Mouse (Mus musculus) midbrain, embryonic 13.5 days (tissue): ENCODE measurements around the gene Olfr1445. TPM values are rescaled to one million over a fixed set of nuclear protein-coding genes. Genes with fewer than 3 reads are reported as not detected.

Experiments used
- ATAC-seq: fragments of 200-750 bp; cut with Nextera tagmentation; 2 replicates; pipeline ENCODE4 v1.8.0; 2017; ENCODE audit warnings: mild to moderate bottlenecking, moderate TSS enrichment, moderate library complexity
- H3K27ac ChIP-seq: fragments of 300-500 bp; sonication (generic); 2 replicates; pipeline ENCODE4 v1.5.1; 2015; ENCODE audit warnings: inconsistent platforms, mild to moderate bottlenecking, moderate library complexity
- H3K27me3 ChIP-seq: fragments of 300-500 bp; sonication (generic); 2 replicates; pipeline ENCODE4 v1.6.1; 2015; ENCODE audit warnings: mild to moderate bottlenecking, inconsistent platforms
- H3K36me3 ChIP-seq: fragments of 300-500 bp; sonication (generic); 2 replicates; pipeline ENCODE4 v1.6.1; 2015; ENCODE audit warnings: mild to moderate bottlenecking, inconsistent platforms
- H3K4me1 ChIP-seq: fragments of 300-500 bp; sonication (generic); replicated peaks from 2 replicates; pipeline ENCODE4 v1.6.1; 2015; ENCODE audit warnings: inconsistent platforms
- H3K4me2 ChIP-seq: fragments of 300-500 bp; sonication (generic); replicated peaks from 2 replicates; pipeline ENCODE4 v1.6.1; 2015; ENCODE audit warnings: moderate library complexity, mild to moderate bottlenecking, inconsistent platforms
- H3K4me3 ChIP-seq: fragments of 300-500 bp; sonication (generic); replicated peaks from 2 replicates; pipeline ENCODE4 v1.5.1; 2015; ENCODE audit warnings: mild to moderate bottlenecking, inconsistent platforms
- H3K9ac ChIP-seq: fragments of 300-500 bp; sonication (generic); replicated peaks from 2 replicates; pipeline ENCODE4 v1.6.1; 2015; ENCODE audit warnings: mild to moderate bottlenecking, inconsistent platforms
- H3K9me3 ChIP-seq: fragments of 300-500 bp; sonication (generic); 2 replicates; pipeline ENCODE4 v1.6.1; 2016; ENCODE audit warnings: mild to moderate bottlenecking, inconsistent platforms
- WGBS: fragments of 180-500 bp; shearing (Covaris S2); methylation state at CpG from one replicate; pipeline ENCODE4 v1.1.7; 2015; 5-methylcytosine and 5-hydroxymethylcytosine counted together
- polyA plus RNA-seq: library from polyadenylated mRNA; unstranded; fragments of >200 nt; fragmentation: Nextera tagmentation; extraction: Ambion mirVana; gene quantifications from 2 replicates; pipeline ENCODE4 v1.2.1, GENCODE M21; 2015

Olfr1445 gene
- not detected in 2 replicates for polyA plus RNA-seq

GRCm38 (mm10) chr19:12883555-12883954 lies at the start of gene Olfr1445:
Gene Olfr1445, plus strand, starts transcription at chr19:12883855.
- Histone ChIP-seq H3K9ac (no peak within 1 kb of the TSS), H3K9me3 (no peaks in the 10 kb centered on the region), H3K4me2 (no peak within 1 kb of the TSS), H3K27ac (no peak within 1 kb of the TSS), H3K27me3 (no peaks in the 10 kb centered on the region), H3K4me1 (no peaks in the 10 kb centered on the region), H3K4me3 (no peak within 1 kb of the TSS), H3K36me3 (no peaks in the 10 kb centered on the region)
- ATAC-seq: no peak
- 85% methylated on average over 2 of the region's 2 CpGs for WGBS

GRCm38 (mm10) chr19:12838507-12838906 lies 45.1 kb upstream of the Olfr1445 start:
- no peaks in the 10 kb centered on the region for H3K36me3 ChIP-seq
- H3K27ac ChIP-seq: no peak overlapping the region
- H3K9ac ChIP-seq: no peak overlapping the region
- no peak for ATAC-seq
- H3K4me3 ChIP-seq: no peak overlapping the region
- H3K9me3 ChIP-seq: no peaks in the 10 kb centered on the region
- no peaks in the 10 kb centered on the region for H3K4me1 ChIP-seq
- H3K4me2 ChIP-seq: no peak overlapping the region
- WGBS: 97% methylated on average over 1 of the region's 1 CpGs
- H3K27me3 ChIP-seq: no peaks in the 10 kb centered on the region

GRCm38 (mm10) chr19:12846382-12846781 lies 37.3 kb upstream of the Olfr1445 start, which contains the start of gene Gm5244:
Gene Gm5244, plus strand, starts transcription at chr19:12846682.
- H3K9ac ChIP-seq: no peak within 1 kb of the TSS
- ATAC-seq: no peak

GRCm38 (mm10) chr19:12856983-12857382 lies 26.7 kb upstream of the Olfr1445 start, which contains the start of gene Olfr1444:
Gene Olfr1444, plus strand, starts transcription at chr19:12857283.
- H3K4me3 ChIP-seq: no peak within 1 kb of the TSS
- no peak within 1 kb of the TSS for H3K27ac ChIP-seq
- H3K27me3 ChIP-seq: no peaks in the 10 kb centered on the region
- ATAC-seq: no peak
- H3K4me1 ChIP-seq: no peaks in the 10 kb centered on the region
- no peak within 1 kb of the TSS for H3K9ac ChIP-seq
- H3K4me2 ChIP-seq: no peak within 1 kb of the TSS
- 49% methylated on average over 1 of the region's 1 CpGs for WGBS
- peaks cover under 1% of the 10 kb centered on the region; the same call in 1 of the 2 replicates for H3K9me3 ChIP-seq
- H3K36me3 ChIP-seq: no peaks in the 10 kb centered on the region

More at GRCm38 (mm10) chr19:12846382-12846781, 37.3 kb upstream of the Olfr1445 start, which contains the start of gene Gm5244:
- no peak within 1 kb of the TSS for H3K27ac ChIP-seq
- H3K4me1 ChIP-seq: no peaks in the 10 kb centered on the region
- H3K27me3 ChIP-seq: no peaks in the 10 kb centered on the region
- peaks cover 2% of the 10 kb centered on the region for H3K9me3 ChIP-seq
- H3K36me3 ChIP-seq: no peaks in the 10 kb centered on the region
- H3K4me2 ChIP-seq: no peak within 1 kb of the TSS
- H3K4me3 ChIP-seq: no peak within 1 kb of the TSS

- H3K9me3 ChIP-seq: peaks cover 5% of the 10 kb centered on the region; the same call in 1 of the 2 replicates
- H3K27ac ChIP-seq: no peak within 1 kb of the TSS
- H3K36me3 ChIP-seq: no peaks in the 10 kb centered on the region
- H3K4me3 ChIP-seq: no peak within 1 kb of the TSS
- H3K4me2 ChIP-seq: no peak within 1 kb of the TSS
- no peak for ATAC-seq
- WGBS: 74% methylated on average over 1 of the region's 1 CpGs
- H3K27me3 ChIP-seq: no peaks in the 10 kb centered on the region
- no peak within 1 kb of the TSS for H3K9ac ChIP-seq
- no peaks in the 10 kb centered on the region for H3K4me1 ChIP-seq
These were observed 9.8 kb downstream of the Olfr1445 start, which contains the start of gene Olfr1446 for GRCm38 (mm10) chr19:12893424-12893823. Gene Olfr1446, minus strand, starts transcription at chr19:12893524.

- H3K4me1 ChIP-seq: no peaks in the 10 kb centered on the region
- H3K4me2 ChIP-seq: no peak within 1 kb of the TSS
- ATAC-seq: no peak
- H3K36me3 ChIP-seq: no peaks in the 10 kb centered on the region
- no peaks in the 10 kb centered on the region for H3K27me3 ChIP-seq
- H3K27ac ChIP-seq: no peak within 1 kb of the TSS
- H3K9ac ChIP-seq: no peak within 1 kb of the TSS
- 98% methylated on average over 1 of the region's 1 CpGs for whole genome bisulfite sequencing
- no peak within 1 kb of the TSS for H3K4me3 ChIP-seq
- 0 out of 2 replicates have a peak, but pooled peaks cover under 1% of the 10 kb centered on the region for H3K9me3 ChIP-seq
These were observed 20.0 kb downstream of the Olfr1445 start, which contains the start of gene Olfr1447 for GRCm38 (mm10) chr19:12903643-12904042. Gene Olfr1447, minus strand, starts transcription at chr19:12903743.

GRCm38 (mm10) chr19:12924319-12924718 lies 40.7 kb downstream of the Olfr1445 start, which contains the start of gene Olfr1448:
Gene Olfr1448, minus strand, starts transcription at chr19:12924419.
- 77% methylated on average over 1 of the region's 1 CpGs for WGBS
- H3K4me2 ChIP-seq: no peak within 1 kb of the TSS
- H3K27me3 ChIP-seq: no peaks in the 10 kb centered on the region
- no peaks in the 10 kb centered on the region for H3K36me3 ChIP-seq
- no peak within 1 kb of the TSS for H3K9ac ChIP-seq
- no peak within 1 kb of the TSS for H3K27ac ChIP-seq
- ATAC-seq: no peak
- no peaks in the 10 kb centered on the region for H3K4me1 ChIP-seq
- H3K9me3 ChIP-seq: 0 out of 2 replicates have a peak, but pooled peaks cover 6% of the 10 kb centered on the region
- no peak within 1 kb of the TSS for H3K4me3 ChIP-seq

- H3K4me3 ChIP-seq: no peak within 1 kb of the TSS
- H3K9me3 ChIP-seq: 0 out of 2 replicates have a peak, but pooled peaks cover 6% of the 10 kb centered on the region
- no peak within 1 kb of the TSS for H3K27ac ChIP-seq
- H3K27me3 ChIP-seq: no peaks in the 10 kb centered on the region
- no peak for ATAC-seq
- no peaks in the 10 kb centered on the region for H3K36me3 ChIP-seq
- no peak within 1 kb of the TSS for H3K4me2 ChIP-seq
- H3K9ac ChIP-seq: no peak within 1 kb of the TSS
- H3K4me1 ChIP-seq: no peaks in the 10 kb centered on the region
These were observed 46.9 kb downstream of the Olfr1445 start, which contains the start of gene Olfr1449 for GRCm38 (mm10) chr19:12930540-12930939. Gene Olfr1449, plus strand, starts transcription at chr19:12930840.

Other genes with a start within 250 kb of the Olfr1445 start
- not detected in 2 replicates for gene Olfr1442, start 213.4 kb upstream of the Olfr1445 start, polyA plus RNA-seq
- gene Olfr1443, start 205.7 kb upstream of the Olfr1445 start, polyA plus RNA-seq: not detected in 2 replicates
- gene Keg1, start 188.1 kb upstream of the Olfr1445 start, polyA plus RNA-seq: not detected in 2 replicates
- 2.0 and 3.1 TPM in 2 replicates for gene Cntf, start 118.2 kb upstream of the Olfr1445 start, polyA plus RNA-seq
- gene Zfp91, start 87.7 kb upstream of the Olfr1445 start, polyA plus RNA-seq: 15.9 and 17.1 TPM in 2 replicates
- 0.89 and 1.3 TPM in 2 replicates for gene Lpxn, start 87.7 kb upstream of the Olfr1445 start, polyA plus RNA-seq
- gene Gm5244, start 37.2 kb upstream of the Olfr1445 start, polyA plus RNA-seq: not detected in 2 replicates
- not detected in 2 replicates for gene Olfr1444, start 26.6 kb upstream of the Olfr1445 start, polyA plus RNA-seq
- not detected in 2 replicates for gene Olfr1446, start 9.7 kb downstream of the Olfr1445 start, polyA plus RNA-seq
- gene Olfr1447, start 19.9 kb downstream of the Olfr1445 start, polyA plus RNA-seq: not detected in 2 replicates
- gene Olfr1448, start 40.6 kb downstream of the Olfr1445 start, polyA plus RNA-seq: not detected in 2 replicates
- gene Olfr1449, start 47.0 kb downstream of the Olfr1445 start, polyA plus RNA-seq: not detected in 2 replicates
- not detected in 2 replicates for gene Olfr1450, start 66.4 kb downstream of the Olfr1445 start, polyA plus RNA-seq
- not detected in 2 replicates for gene Olfr1451, start 111.2 kb downstream of the Olfr1445 start, polyA plus RNA-seq
- not detected in 2 replicates for gene Olfr1453, start 144.5 kb downstream of the Olfr1445 start, polyA plus RNA-seq
- gene Olfr1454, start 176.8 kb downstream of the Olfr1445 start, polyA plus RNA-seq: not detected in 2 replicates
- gene Olfr1457, start 214.0 kb downstream of the Olfr1445 start, polyA plus RNA-seq: not detected in 2 replicates
- not detected in 2 replicates for gene Olfr1458, start 222.9 kb downstream of the Olfr1445 start, polyA plus RNA-seq